Mouse (Mus musculus) intestine, embryonic 16.5 days (tissue): ENCODE measurements around the gene Wdfy2. TPM values are rescaled to one million over a fixed set of nuclear protein-coding genes. Genes with fewer than 3 reads are reported as not detected.

ENCODE experiments used
- ATAC-seq: fragments of 200-750 bp; cut with Nextera tagmentation; 2 replicates; pipeline ENCODE4 v1.8.0; 2017; ENCODE audit warnings: moderate TSS enrichment, moderate library complexity
- H3K27ac ChIP-seq: fragments of 300-500 bp; sonication (generic); 2 replicates; pipeline ENCODE4 v1.5.1; 2014; ENCODE audit warnings: mild to moderate bottlenecking, low read length
- H3K27me3 ChIP-seq: fragments of 300-500 bp; sonication (generic); replicated peaks from 2 replicates; pipeline ENCODE4 v1.6.1; 2014; ENCODE audit warnings: low read length, control low read depth, mixed read lengths; ENCODE audit not compliant: control insufficient read depth, insufficient read depth
- H3K36me3 ChIP-seq: fragments of 300-500 bp; sonication (generic); 2 replicates; pipeline ENCODE4 v1.6.1; 2014; ENCODE audit warnings: low read length, control low read depth; ENCODE audit not compliant: control insufficient read depth, insufficient read depth
- H3K4me1 ChIP-seq: fragments of 300-500 bp; sonication (generic); 2 replicates; pipeline ENCODE4 v1.6.1; 2014; ENCODE audit warnings: low read length, control low read depth, mixed read lengths; ENCODE audit not compliant: control insufficient read depth, insufficient read depth
- H3K4me2 ChIP-seq: fragments of 300-500 bp; sonication (generic); 2 replicates; pipeline ENCODE4 v1.6.1; 2014; ENCODE audit warnings: low read depth, low read length, control low read depth
- H3K4me3 ChIP-seq: fragments of 300-500 bp; sonication (generic); 2 replicates; pipeline ENCODE4 v1.5.1; 2014; ENCODE audit warnings: mild to moderate bottlenecking, low read length
- H3K9ac ChIP-seq: fragments of 300-500 bp; sonication (generic); 2 replicates; pipeline ENCODE4 v1.6.1; 2014; ENCODE audit warnings: low read depth, low read length
- H3K9me3 ChIP-seq: fragments of 300-500 bp; sonication (generic); 2 replicates; pipeline ENCODE4 v1.6.1; 2016; ENCODE audit warnings: low read length, control low read depth; ENCODE audit not compliant: control insufficient read depth
- WGBS: fragments of 180-500 bp; shearing (Covaris S2); extraction: QIAGEN DNeasy Blood & Tissue Kit; methylation state at CpG from one replicate; pipeline ENCODE4 v1.1.7; 2014; 5-methylcytosine and 5-hydroxymethylcytosine counted together
- polyA plus RNA-seq: library from polyadenylated mRNA; unstranded; fragments of >200 nt; fragmentation: Nextera tagmentation; extraction: Ambion mirVana; gene quantifications from 2 replicates; pipeline ENCODE4 v1.2.1, GENCODE M21; 2015

Gene Wdfy2
- polyA plus RNA-seq, 1 experiment from 2014 or later, result 3.1 TPM

DNA sequence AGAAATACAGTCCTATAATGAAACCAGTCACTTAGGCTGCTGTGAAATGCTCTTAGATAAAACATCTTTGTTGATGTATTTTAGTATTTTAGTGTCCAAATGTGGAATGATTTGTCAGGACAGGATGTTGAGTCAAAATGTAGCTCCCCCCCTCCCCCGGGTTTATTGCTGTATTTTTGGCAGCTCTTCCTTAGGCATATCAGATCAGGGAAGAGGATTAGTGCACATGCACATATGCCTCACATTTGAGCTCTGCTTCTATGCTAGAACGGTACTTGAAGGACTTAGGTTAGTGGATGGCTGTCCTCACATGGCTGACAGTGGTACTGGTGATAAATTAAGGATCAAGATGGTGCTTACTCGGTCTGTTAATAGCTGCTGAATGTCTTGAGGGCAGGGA lies 18.4 kb downstream of the Wdfy2 start:
- Histone ChIP-seq H3K36me3 (no peaks in the 10 kb centered on the region), H3K4me2 (no peak overlapping the region), H3K27me3 (no peaks in the 10 kb centered on the region), H3K4me1 (peaks cover 7% of the 10 kb centered on the region; the same call in 1 of the 2 replicates), H3K9ac (no peak overlapping the region), H3K9me3 (no peaks in the 10 kb centered on the region), H3K4me3 (no peak overlapping the region), H3K27ac (no peak overlapping the region)
- no peak for ATAC-seq
- 53% methylated on average over 3 of the region's 3 CpGs for WGBS

DNA sequence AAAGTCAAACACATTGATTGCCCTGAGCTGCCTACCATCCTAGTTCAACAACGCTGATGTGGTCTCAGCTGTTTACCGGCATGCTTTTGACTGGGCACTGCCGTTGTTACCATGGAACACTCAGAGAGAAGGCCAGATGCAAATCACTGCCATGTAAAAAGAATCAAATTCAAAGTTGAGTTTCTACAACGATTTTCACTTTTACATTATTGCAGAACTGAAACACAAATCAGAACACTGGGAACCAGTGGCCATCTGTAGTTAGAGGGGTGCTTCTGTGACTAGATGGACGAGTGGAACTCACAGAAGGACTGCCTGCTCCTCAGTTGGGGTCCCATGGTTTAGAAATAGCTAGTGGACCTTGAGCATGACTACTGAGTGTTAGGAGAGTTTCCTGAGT lies 19.0 kb downstream of the Wdfy2 start:
- H3K4me3 ChIP-seq, result no peak overlapping the region
- H3K9ac ChIP-seq, result no peak overlapping the region
- no peaks in the 10 kb centered on the region for H3K9me3 ChIP-seq
- WGBS, result 92% methylated on average over 5 of the region's 5 CpGs
- ATAC-seq, result no peak
- no peak overlapping the region for H3K27ac ChIP-seq
- H3K27me3 ChIP-seq, result no peaks in the 10 kb centered on the region
- no peaks in the 10 kb centered on the region for H3K36me3 ChIP-seq
- no peak overlapping the region for H3K4me2 ChIP-seq
- H3K4me1 ChIP-seq, result peaks cover 7% of the 10 kb centered on the region; the same call in 1 of the 2 replicates

GRCm38 (mm10) chr14:62857879-62858278 lies 20.4 kb downstream of the Wdfy2 start:
- Histone ChIP-seq H3K27me3 (no peaks in the 10 kb centered on the region), H3K27ac (no peak overlapping the region), H3K9ac (no peak overlapping the region), H3K4me3 (no peak overlapping the region), H3K4me2 (no peak overlapping the region), H3K9me3 (no peaks in the 10 kb centered on the region), H3K4me1 (peaks cover 7% of the 10 kb centered on the region; the same call in 1 of the 2 replicates), H3K36me3 (no peaks in the 10 kb centered on the region)
- no peak for ATAC-seq
- WGBS, result 57% methylated on average over 4 of the region's 4 CpGs

- Histone ChIP-seq H3K4me1 (peaks cover 7% of the 10 kb centered on the region; the same call in 1 of the 2 replicates), H3K9me3 (no peaks in the 10 kb centered on the region), H3K27me3 (no peaks in the 10 kb centered on the region), H3K27ac (no peak overlapping the region), H3K4me3 (no peak overlapping the region), H3K4me2 (no peak overlapping the region), H3K36me3 (no peaks in the 10 kb centered on the region), H3K9ac (no peak overlapping the region)
- 78% methylated on average over 3 of the region's 3 CpGs for WGBS
- ATAC-seq, result no peak
Measured at GRCm38 (mm10) chr14:62858311-62858710, 20.8 kb downstream of the Wdfy2 start.

DNA sequence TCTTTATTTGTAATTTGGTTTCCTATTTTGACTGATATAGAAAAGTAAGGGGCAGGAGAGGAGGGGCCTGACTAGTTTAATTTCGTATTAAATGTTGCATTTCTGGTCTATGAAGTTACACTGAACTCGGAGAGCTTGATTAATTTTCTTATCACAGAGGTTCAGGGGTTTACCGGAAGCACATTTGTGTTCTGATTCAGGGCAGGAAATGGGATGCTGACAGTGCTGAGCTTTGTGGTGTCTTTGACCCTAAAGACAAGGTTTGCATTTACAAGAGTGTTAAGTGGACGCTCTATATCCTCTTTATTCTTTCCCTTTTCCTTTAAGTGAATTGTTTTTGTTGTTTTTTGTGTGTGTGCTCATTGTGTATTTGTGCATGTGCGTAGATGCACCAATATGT lies 25.1 kb downstream of the Wdfy2 start:
- Histone ChIP-seq H3K4me2 (no peak overlapping the region), H3K27ac (no peak overlapping the region), H3K9me3 (no peaks in the 10 kb centered on the region), H3K9ac (no peak overlapping the region), H3K4me1 (no peaks in the 10 kb centered on the region), H3K4me3 (no peak overlapping the region), H3K36me3 (no peaks in the 10 kb centered on the region), H3K27me3 (no peaks in the 10 kb centered on the region)
- 88% methylated on average over 5 of the region's 5 CpGs for WGBS
- no peak for ATAC-seq

DNA sequence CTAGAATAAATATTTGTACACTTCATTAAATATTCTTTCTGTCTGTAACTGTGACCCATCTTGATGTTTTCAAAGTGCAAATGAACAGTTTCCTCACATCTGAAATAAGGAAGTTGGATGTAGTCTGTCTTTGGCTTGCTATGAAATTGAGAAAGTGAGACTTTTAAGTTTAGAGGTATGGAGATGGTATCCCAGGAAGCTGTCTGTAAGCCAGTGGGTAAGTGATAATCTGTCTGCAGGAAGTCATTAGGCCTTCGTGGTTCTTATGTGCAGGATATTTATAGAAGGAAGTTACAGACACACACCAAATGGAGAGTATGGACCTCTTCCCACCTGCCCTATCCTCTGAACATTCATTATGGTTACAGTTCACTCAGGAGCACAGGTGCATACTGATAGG lies 26.8 kb downstream of the Wdfy2 start:
- Histone ChIP-seq H3K9ac (no peak overlapping the region), H3K27ac (no peak overlapping the region), H3K4me3 (no peak overlapping the region), H3K4me1 (0 out of 2 replicates have a peak, but pooled peaks cover 2% of the 10 kb centered on the region), H3K9me3 (no peaks in the 10 kb centered on the region), H3K4me2 (no peak overlapping the region), H3K36me3 (no peaks in the 10 kb centered on the region), H3K27me3 (no peaks in the 10 kb centered on the region)
- ATAC-seq, result no peak
- WGBS, result 26% methylated on average over 1 of the region's 1 CpGs

GRCm38 (mm10) chr14:62865405-62865804 lies 27.9 kb downstream of the Wdfy2 start:
- no peak overlapping the region for H3K27ac ChIP-seq
- H3K27me3 ChIP-seq, result no peaks in the 10 kb centered on the region
- no peak overlapping the region for H3K4me3 ChIP-seq
- H3K4me1 ChIP-seq, result 0 out of 2 replicates have a peak, but pooled peaks cover 2% of the 10 kb centered on the region
- WGBS, result 44% methylated on average over 2 of the region's 2 CpGs
- H3K4me2 ChIP-seq, result no peak overlapping the region
- H3K9ac ChIP-seq, result no peak overlapping the region
- H3K36me3 ChIP-seq, result no peaks in the 10 kb centered on the region
- H3K9me3 ChIP-seq, result no peaks in the 10 kb centered on the region
- ATAC-seq, result no peak

DNA sequence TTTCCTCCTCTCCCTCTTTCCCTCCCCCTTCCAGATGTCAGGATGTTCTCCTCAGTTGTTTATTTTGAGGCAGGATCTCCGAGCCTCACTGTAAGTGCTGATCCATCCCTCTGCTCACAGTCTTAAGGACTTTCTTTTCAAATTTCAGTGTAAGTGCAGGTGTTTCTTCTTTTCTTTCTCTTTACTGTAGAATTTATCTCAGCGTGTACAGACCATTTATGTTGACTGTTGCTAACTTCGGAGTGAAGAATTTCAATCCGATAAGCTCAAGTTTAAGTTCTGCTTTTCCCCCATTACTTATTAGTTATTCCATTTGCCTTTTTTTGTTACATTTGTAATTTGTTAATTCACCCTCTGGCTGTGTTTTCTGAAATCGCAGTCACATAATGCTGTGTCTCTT lies 29.6 kb downstream of the Wdfy2 start:
- no peaks in the 10 kb centered on the region for H3K36me3 ChIP-seq
- H3K27me3 ChIP-seq, result no peaks in the 10 kb centered on the region
- WGBS, result 75% methylated on average over 5 of the region's 5 CpGs
- no peak overlapping the region for H3K27ac ChIP-seq
- no peak overlapping the region for H3K4me3 ChIP-seq
- H3K9me3 ChIP-seq, result no peaks in the 10 kb centered on the region; the same call in 1 of the 2 replicates
- 0 out of 2 replicates have a peak, but pooled peaks cover 2% of the 10 kb centered on the region for H3K4me1 ChIP-seq
- no peak overlapping the region for H3K4me2 ChIP-seq
- no peak overlapping the region for H3K9ac ChIP-seq
- no peak for ATAC-seq

DNA sequence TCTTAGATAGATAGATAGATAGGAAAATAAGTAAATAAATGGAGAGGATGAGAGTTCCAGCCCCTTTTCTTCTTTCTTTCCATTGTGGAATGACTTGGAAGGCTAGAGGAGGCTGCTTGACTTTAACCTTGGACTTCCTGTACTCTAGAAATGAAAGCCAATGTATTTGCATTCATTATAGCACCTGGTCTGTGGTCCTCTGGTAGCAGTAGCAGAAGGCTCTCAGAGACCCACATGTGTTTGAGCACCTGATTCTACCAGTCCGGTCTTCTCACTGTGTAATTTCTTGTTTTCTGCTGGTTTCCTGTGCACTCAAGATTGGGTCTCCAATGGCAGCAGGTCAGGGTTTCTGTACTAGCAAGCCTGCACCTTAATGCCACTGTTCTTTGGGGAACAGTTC lies 30.1 kb downstream of the Wdfy2 start:
- Histone ChIP-seq H3K9ac (no peak overlapping the region), H3K27me3 (no peaks in the 10 kb centered on the region), H3K4me2 (no peak overlapping the region), H3K4me3 (no peak overlapping the region), H3K27ac (no peak overlapping the region), H3K36me3 (no peaks in the 10 kb centered on the region), H3K4me1 (0 out of 2 replicates have a peak, but pooled peaks cover 2% of the 10 kb centered on the region), H3K9me3 (no peaks in the 10 kb centered on the region; the same call in 1 of the 2 replicates)
- 64% methylated on average over 1 of the region's 1 CpGs for WGBS
- ATAC-seq, result no peak

DNA sequence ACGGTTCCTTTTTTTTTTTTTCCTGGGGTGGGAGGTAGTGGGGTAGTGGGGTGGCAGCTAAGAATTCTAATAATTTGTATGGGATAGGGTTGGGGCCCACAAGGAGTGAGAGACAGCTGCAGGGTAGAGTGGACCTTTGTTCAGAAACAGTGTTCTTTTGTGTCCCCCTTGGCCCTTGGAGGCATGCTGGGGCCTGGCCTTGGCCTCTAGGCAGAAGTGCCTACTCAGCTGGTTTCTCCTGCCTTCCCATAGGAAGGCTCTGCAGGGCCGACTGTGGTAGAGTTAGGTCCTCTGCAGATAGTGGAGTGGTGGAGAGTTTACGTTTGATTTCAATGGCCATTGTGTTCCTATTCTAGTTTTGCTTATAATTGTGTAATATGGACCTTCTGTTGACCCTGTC lies 30.8 kb downstream of the Wdfy2 start:
- H3K4me3 ChIP-seq, result no peak overlapping the region
- 58% methylated on average over 3 of the region's 3 CpGs for WGBS
- H3K9me3 ChIP-seq, result no peaks in the 10 kb centered on the region; the same call in 1 of the 2 replicates
- H3K36me3 ChIP-seq, result no peaks in the 10 kb centered on the region
- H3K4me2 ChIP-seq, result no peak overlapping the region
- H3K27ac ChIP-seq, result no peak overlapping the region
- no peak overlapping the region for H3K9ac ChIP-seq
- no peak for ATAC-seq
- H3K4me1 ChIP-seq, result 0 out of 2 replicates have a peak, but pooled peaks cover 2% of the 10 kb centered on the region
- H3K27me3 ChIP-seq, result no peaks in the 10 kb centered on the region
